In the genomic region with DNA sequence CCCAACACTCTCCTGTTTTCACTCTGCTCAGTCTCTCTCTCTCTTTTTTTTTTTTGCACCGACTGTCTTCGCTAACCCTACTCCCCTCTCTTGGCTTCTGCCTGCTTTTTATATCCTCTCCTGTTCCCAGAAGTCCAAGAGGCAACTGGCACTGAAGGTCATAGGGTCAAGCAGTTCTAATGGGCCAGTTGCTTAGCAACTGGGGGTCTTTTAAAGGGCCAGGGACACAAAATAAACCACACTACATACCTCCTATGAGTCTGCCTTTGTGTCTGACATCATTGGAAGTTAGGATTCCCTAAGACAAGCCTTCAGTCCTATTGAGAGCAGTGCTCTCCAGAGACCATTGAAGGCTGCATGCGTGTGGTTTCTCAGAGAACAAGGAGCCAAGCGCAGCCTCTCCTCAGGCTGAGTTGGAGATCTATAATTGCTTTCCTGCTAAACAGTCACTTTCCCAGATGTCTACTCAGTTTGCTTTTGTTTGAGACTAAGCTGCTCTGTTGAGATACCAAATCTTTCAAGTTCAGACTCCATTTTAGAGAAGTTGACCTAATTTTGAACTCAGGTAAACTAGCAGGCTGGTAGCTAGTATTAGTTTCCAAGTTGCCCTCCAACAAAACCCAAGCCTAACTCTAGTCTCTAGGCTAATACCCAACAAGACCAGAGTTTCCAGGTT, we compare ENCODE assay signal across 17 mouse cellular contexts. TPM values are rescaled to one million over a fixed set of nuclear protein-coding genes. Genes with fewer than 3 reads are reported as not detected.
A peak's percentile ranks its signal among the peaks of the same experiment; 100 is the strongest.
DNase-seq lines count a peak whose midpoint lies in the region; ATAC-seq lines count a peak whose summit lies in the region.
"Had no signal": no experiment of that assay in that cellular context is flagged by ENCODE, and none has a peak within 500 bp of the region (broad histone marks: within the 10 kb centered on the region; RNA-seq: fewer than 3 reads in every experiment).

No protein-coding gene starts in this region.

- WGBS in hindbrain, embryonic 12.5 days, result 15% methylated on average over 4 of the region's 4 CpGs
- WGBS in hindbrain, embryonic 13.5 days, result 12% methylated on average over 4 of the region's 4 CpGs
- 5% methylated on average over 4 of the region's 4 CpGs for WGBS in neural tube, embryonic 12.5 days

- DNase-seq in ZHBTc4 (ENCODE audit: low read depth, low spot score), result peak; percentile 63
- DNase-seq in embryo, embryonic 11.5 days (ENCODE audit: low read depth, low spot score), result peak; percentile 37
- no peak for DNase-seq in gastrocnemius, postnatal 4 days (ENCODE audit: low spot score in 2 of 2)
- no peak for DNase-seq in spleen, postnatal 10 days (ENCODE audit: low spot score in 2 of 2)
- DNase-seq: adrenal gland, postnatal 14 days; cerebellum, postnatal 14 days; heart, adult 11 months; heart, postnatal 14 days; kidney, postnatal 10 days; layer of hippocampus, adult 9-11 months; liver, embryonic 13.5 days; lung, postnatal 14 days; right cerebral cortex, postnatal 14 days had no signal

- H3K9ac ChIP-seq in hindbrain, embryonic 12.5 days, result no peak overlapping the region; the same call in 1 of the 2 replicates
- no peak overlapping the region for H3K9ac ChIP-seq in hindbrain, embryonic 13.5 days
- no peak overlapping the region for H3K9ac ChIP-seq in neural tube, embryonic 12.5 days
- H3K9ac ChIP-seq: liver, embryonic 13.5 days had no signal

- peaks cover 10% of the 10 kb centered on the region; the same call in 1 of the 2 replicates for H3K4me1 ChIP-seq in hindbrain, embryonic 12.5 days
- H3K4me1 ChIP-seq in hindbrain, embryonic 13.5 days (replicated peaks), result peaks cover 21% of the 10 kb centered on the region
- peaks cover 12% of the 10 kb centered on the region for H3K4me1 ChIP-seq in neural tube, embryonic 12.5 days

- H3K4me2 ChIP-seq in hindbrain, embryonic 12.5 days (replicated peaks), result no peak overlapping the region
- no peak overlapping the region for H3K4me2 ChIP-seq in hindbrain, embryonic 13.5 days
- H3K4me2 ChIP-seq in neural tube, embryonic 12.5 days (replicated peaks), result peak overlapping the region; percentile 24; the same call in 1 of the 2 replicates
- H3K4me2 ChIP-seq: liver, embryonic 13.5 days had no signal

- H3K4me3 ChIP-seq in hindbrain, embryonic 12.5 days, result no peak overlapping the region
- H3K4me3 ChIP-seq in hindbrain, embryonic 13.5 days, result no peak overlapping the region
- no peak overlapping the region for H3K4me3 ChIP-seq in neural tube, embryonic 12.5 days
- H3K4me3 ChIP-seq: liver, embryonic 13.5 days had no signal

- H3K36me3 ChIP-seq in hindbrain, embryonic 12.5 days, result no peaks in the 10 kb centered on the region
- no peaks in the 10 kb centered on the region for H3K36me3 ChIP-seq in hindbrain, embryonic 13.5 days
- H3K36me3 ChIP-seq in neural tube, embryonic 12.5 days, result no peaks in the 10 kb centered on the region
- H3K36me3 ChIP-seq: liver, embryonic 13.5 days had no signal

- no peaks in the 10 kb centered on the region for H3K9me3 ChIP-seq in hindbrain, embryonic 12.5 days (replicated peaks)
- no peaks in the 10 kb centered on the region for H3K9me3 ChIP-seq in hindbrain, embryonic 13.5 days
- no peaks in the 10 kb centered on the region for H3K9me3 ChIP-seq in neural tube, embryonic 12.5 days
- H3K9me3 ChIP-seq: liver, embryonic 13.5 days had no signal

- no peaks in the 10 kb centered on the region for H3K27me3 ChIP-seq in hindbrain, embryonic 12.5 days
- no peaks in the 10 kb centered on the region for H3K27me3 ChIP-seq in hindbrain, embryonic 13.5 days
- H3K27me3 ChIP-seq in neural tube, embryonic 12.5 days (replicated peaks), result no peaks in the 10 kb centered on the region
- H3K27me3 ChIP-seq: liver, embryonic 13.5 days had no signal

- 0 out of 2 replicates have a peak overlapping the region, but pooled peaks have one; percentile 12 for H3K27ac ChIP-seq in hindbrain, embryonic 12.5 days
- H3K27ac ChIP-seq in hindbrain, embryonic 13.5 days, result no peak overlapping the region
- H3K27ac ChIP-seq in neural tube, embryonic 12.5 days, result no peak overlapping the region
- H3K27ac ChIP-seq: liver, embryonic 13.5 days had no signal

- no peak for ATAC-seq in hindbrain, embryonic 12.5 days (ENCODE audit: low FRiP score)
- no peak for ATAC-seq in hindbrain, embryonic 13.5 days (ENCODE audit: low FRiP score)
- ATAC-seq in neural tube, embryonic 12.5 days (ENCODE audit: low FRiP score, low read depth), result no peak
- ATAC-seq: intestine, postnatal 0 days had no signal

RNA-seq across cellular contexts. Expression of a gene that starts 4.9 kb away (rescaled TPM):
- polyA plus RNA-seq in hindbrain, embryonic 12.5 days (2016; fragmentation: Nextera tagmentation; extraction: Ambion mirVana), result 74.6 and 78.4 TPM in 2 replicates
- 67.5 and 70.8 TPM in 2 replicates for polyA plus RNA-seq in hindbrain, embryonic 13.5 days (2015; fragmentation: Nextera tagmentation; extraction: Ambion mirVana)
- polyA plus RNA-seq in neural tube, embryonic 12.5 days (2016; fragmentation: Nextera tagmentation; extraction: Ambion mirVana), result 74.6 and 78.9 TPM in 2 replicates
- total RNA-seq in gastrocnemius, postnatal 4 days (2021), result 10 to 100 TPM; 48.9 to 49.4 TPM

RNA-seq across cellular contexts. Expression of a gene that starts 26.4 kb away (rescaled TPM):
- polyA plus RNA-seq in hindbrain, embryonic 12.5 days (2016; fragmentation: Nextera tagmentation; extraction: Ambion mirVana), result 105 and 110 TPM in 2 replicates
- polyA plus RNA-seq in hindbrain, embryonic 13.5 days (2015; fragmentation: Nextera tagmentation; extraction: Ambion mirVana), result 141 and 142 TPM in 2 replicates
- polyA plus RNA-seq in neural tube, embryonic 12.5 days (2016; fragmentation: Nextera tagmentation; extraction: Ambion mirVana), result 112 and 121 TPM in 2 replicates
- 10 to 100 TPM; 33.6 to 33.7 TPM for total RNA-seq in gastrocnemius, postnatal 4 days (2021)

RNA-seq across cellular contexts. Expression of a gene that starts 39.1 kb away (rescaled TPM):
- 32.1 and 34.1 TPM in 2 replicates for polyA plus RNA-seq in hindbrain, embryonic 12.5 days (2016; fragmentation: Nextera tagmentation; extraction: Ambion mirVana)
- 23.3 and 26.0 TPM in 2 replicates for polyA plus RNA-seq in hindbrain, embryonic 13.5 days (2015; fragmentation: Nextera tagmentation; extraction: Ambion mirVana)
- 27.9 and 31.5 TPM in 2 replicates for polyA plus RNA-seq in neural tube, embryonic 12.5 days (2016; fragmentation: Nextera tagmentation; extraction: Ambion mirVana)
- total RNA-seq in gastrocnemius, postnatal 4 days (2021), result 10 to 100 TPM; 25.6 to 29.5 TPM

RNA-seq across cellular contexts. Expression of a gene that starts 53.2 kb away (rescaled TPM):
- polyA plus RNA-seq in hindbrain, embryonic 12.5 days (2016; fragmentation: Nextera tagmentation; extraction: Ambion mirVana), result 41.1 and 41.2 TPM in 2 replicates
- 29.6 and 30.6 TPM in 2 replicates for polyA plus RNA-seq in hindbrain, embryonic 13.5 days (2015; fragmentation: Nextera tagmentation; extraction: Ambion mirVana)
- 38.2 and 43.5 TPM in 2 replicates for polyA plus RNA-seq in neural tube, embryonic 12.5 days (2016; fragmentation: Nextera tagmentation; extraction: Ambion mirVana)
- total RNA-seq in gastrocnemius, postnatal 4 days (2021), result 10 to 100 TPM; 28.2 to 35.0 TPM

Comparison
In these comparisons a context has a peak if more than half of its experiments do, and no peak if none do; other contexts are left out.
1. DNase-seq: peak in ZHBTc4 (single experiment) and embryo, embryonic 11.5 days (single experiment); none in gastrocnemius, postnatal 4 days (0 of 2) and spleen, postnatal 10 days (0 of 2).